Mouse (Mus musculus) spleen, embryonic (tissue): Measurements from ENCODE around the gene Ubr3.

Experiments used
- CTCF ChIA-PET: fragments of 350-600 bp; sonication (Branson Sonifier 250); formaldehyde crosslinking; loops from one replicate; lab custom pipeline; 2022; lab: Charles Lee

The Ubr3 gene

DNA sequence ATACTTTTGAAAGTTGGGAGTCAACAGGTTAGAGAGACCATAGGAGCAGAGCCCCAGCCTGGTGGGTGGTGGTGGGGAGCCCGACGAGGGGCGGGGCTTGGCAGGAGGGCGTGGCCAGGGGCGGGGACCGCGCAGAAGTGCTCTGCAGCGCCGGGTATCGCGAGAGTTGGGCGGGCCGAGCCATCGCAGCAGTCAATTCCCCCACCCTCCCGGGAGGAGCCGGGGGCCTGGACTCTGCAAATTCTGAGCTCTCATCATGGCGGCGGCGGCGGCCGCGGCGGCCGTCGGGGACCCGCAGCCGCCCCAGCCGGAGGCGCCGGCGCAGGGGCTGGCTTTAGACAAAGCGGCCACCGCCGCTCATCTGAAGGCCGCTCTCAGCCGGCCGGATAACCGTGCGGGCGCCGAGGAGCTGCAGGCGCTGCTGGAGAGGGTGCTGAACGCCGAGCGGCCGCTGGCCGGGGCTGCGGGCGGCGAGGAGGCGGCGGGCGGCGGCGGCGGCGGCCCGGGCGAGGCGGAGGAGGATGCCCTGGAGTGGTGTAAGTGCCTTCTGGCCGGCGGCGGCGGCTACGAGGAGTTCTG is at the start of gene Ubr3:
Ubr3 (plus strand) TSS at position 208 of the 579 bp plus-strand sequence.
- CTCF ChIA-PET = no interaction called here

GRCm38 (mm10) chr2:69849215-69849614 is 47.8 kb upstream of the Ubr3 start:
- CTCF ChIA-PET = no interaction called here

DNA sequence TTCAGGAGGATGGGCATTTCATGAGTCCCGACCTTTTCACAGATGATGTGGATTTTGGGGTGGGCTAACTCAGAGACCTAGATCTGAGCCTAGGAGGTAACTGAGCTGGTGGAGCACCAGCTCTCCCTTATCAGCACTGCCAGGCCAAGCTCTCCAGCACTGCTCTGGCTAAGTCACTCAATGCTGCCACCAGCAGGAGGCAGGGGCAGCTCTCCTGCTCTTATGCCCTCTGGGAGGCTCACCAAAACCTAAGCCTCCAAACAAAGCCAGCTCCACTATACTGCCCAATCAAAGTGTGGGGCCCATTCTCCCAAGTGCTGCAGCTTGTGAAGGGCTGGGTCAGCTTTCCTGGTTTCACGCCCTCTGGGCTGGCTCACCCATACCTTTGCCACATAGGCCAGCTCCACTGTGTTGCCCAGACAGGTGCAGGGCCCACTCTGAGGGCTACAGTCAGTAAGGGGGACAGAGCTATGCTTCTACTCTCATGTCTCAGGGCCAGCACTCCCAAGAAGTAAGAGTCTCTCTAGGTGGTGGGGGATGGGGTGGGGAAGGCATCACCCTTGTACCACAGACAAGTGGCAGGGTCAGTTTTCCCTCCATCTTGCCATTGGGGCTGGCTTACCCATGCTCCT is 45.5 kb upstream of the Ubr3 start:
- CTCF ChIA-PET = no interaction called here

DNA sequence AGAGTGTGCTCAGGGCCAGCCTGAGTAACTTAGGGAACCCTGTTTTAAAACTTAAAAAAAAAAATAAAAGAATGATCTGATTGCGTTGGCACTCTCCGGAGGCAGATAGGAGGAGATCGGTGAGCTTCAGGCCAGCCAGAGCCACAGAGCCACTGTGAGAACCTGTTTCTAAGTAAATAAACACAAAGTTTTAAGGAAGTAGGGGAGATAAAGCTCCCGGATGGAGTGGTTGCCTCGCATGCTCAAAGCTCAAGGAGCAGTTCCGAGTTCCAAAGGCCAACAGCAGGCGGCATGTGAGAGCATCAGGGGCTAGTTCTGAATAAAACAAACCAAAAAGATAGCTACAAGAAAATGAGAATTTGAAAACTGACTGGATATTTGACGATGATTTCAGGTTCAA is 40.7 kb upstream of the Ubr3 start:
- CTCF ChIA-PET = no interaction called here

DNA sequence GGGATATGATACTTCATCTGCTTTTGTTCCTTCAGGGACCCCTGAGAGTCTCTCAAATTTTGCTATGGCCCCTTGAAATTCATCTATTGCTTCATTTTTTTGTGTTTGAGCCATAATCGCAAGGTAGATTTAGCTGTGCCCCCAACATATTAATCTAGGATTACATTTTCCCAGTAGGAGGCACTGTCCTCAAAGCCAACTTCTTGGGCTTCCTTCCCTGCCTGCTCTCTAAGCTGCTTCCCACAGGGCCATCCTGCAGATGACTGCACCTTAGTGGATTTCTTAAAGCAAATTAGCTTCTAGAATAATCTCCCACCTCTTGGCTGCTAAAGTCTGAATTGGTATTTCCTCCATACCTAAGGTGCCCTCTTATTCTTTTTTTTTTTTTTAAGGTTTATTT is 39.2 kb upstream of the Ubr3 start:
- CTCF ChIA-PET = no interaction called here

DNA sequence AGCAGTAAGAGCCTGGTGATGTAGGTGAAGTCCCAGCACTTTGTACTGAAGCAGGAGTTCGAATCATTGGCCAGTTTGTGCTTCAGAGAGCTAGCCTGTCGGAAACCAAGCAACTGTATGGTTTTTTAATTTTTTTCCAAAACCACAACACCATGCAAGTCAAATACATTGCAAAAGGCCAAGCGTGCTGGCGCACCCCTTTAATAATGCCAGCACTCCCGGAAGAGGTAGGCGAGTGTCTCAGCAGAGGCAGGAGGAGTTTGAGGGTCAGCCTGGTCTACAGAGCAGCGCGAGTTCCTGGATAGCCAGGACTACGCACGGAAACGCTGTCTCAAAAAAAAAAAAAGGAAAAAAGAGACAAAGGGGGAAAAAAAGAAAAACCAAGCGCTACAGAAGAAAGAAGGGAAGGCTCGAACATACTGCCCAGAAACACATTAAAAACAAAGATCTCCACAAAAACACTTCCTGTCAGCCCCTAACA is 36.0 kb upstream of the Ubr3 start:
- CTCF ChIA-PET = interaction anchor here (0.6 kb wide), 1 partner anchor 176 kb away, joined by 5 read pairs; no protein-coding TSS in a partner anchor

- CTCF ChIA-PET = interaction anchor here (0.6 kb wide), 1 partner anchor 175 kb away, joined by 5 read pairs; no protein-coding TSS in a partner anchor
These were observed 35.5 kb upstream of the Ubr3 start, which contains the start of gene Ssb for GRCm38 (mm10) chr2:69861485-69862091. TSS of gene Ssb (plus strand) at chr2:69861562.

DNA sequence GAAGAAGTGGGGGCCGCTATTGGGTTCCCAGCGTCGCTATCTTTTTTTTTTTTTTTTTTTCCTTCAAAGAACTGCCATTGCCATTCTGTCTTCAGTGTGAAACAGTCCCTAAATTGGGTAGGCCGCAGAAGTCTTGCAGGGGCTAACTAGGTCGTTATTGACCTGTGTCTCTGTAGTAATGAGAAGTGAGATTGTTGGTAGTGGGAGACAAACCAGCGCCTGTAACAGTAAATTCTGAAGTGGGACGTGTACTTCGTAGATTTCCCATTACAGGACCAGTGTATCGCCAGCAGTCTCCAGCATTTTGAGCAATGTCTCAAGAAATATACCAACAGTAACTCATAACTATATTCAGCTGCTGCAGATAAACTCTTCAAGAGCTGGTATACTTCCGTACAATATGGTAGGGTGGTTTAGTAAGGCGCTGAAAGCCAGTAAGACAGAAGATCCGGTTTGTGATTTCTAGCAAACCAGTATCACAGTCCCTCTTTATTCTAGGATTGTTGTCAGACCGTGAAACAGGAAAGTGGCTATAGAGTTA is 34.9 kb upstream of the Ubr3 start:
- CTCF ChIA-PET = interaction anchor here (0.7 kb wide), 1 partner anchor 33 kb away, joined by 14 read pairs; no protein-coding TSS in a partner anchor

GRCm38 (mm10) chr2:69883990-69884391 is 13.1 kb upstream of the Ubr3 start:
- CTCF ChIA-PET = interaction anchor here (0.8 kb wide), 1 partner anchor 12 kb away, joined by 3 read pairs; no protein-coding TSS in a partner anchor

DNA sequence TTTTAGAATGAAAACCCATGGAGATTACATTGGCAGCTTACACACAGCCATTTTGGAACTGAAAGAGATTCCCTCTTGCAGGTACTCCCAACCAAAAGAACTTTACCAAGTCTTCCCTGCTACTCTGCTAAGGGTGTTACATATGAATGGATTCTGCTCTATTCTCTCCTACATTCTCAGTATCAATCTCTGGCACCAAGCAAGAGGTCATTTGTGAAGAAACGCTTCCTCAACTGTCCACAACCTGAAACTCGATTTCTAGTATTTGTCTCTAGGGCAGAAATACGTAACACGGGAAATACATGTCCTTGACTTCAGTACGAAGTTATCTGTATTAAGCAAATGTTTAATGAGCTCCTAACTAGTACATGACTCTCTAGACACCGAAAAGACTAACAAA is 12.5 kb upstream of the Ubr3 start:
- CTCF ChIA-PET = interaction anchor here (0.8 kb wide), 1 partner anchor 12 kb away, joined by 3 read pairs; no protein-coding TSS in a partner anchor

- CTCF ChIA-PET = no interaction called here
These were observed 12.0 kb upstream of the Ubr3 start for GRCm38 (mm10) chr2:69885050-69885449.

DNA sequence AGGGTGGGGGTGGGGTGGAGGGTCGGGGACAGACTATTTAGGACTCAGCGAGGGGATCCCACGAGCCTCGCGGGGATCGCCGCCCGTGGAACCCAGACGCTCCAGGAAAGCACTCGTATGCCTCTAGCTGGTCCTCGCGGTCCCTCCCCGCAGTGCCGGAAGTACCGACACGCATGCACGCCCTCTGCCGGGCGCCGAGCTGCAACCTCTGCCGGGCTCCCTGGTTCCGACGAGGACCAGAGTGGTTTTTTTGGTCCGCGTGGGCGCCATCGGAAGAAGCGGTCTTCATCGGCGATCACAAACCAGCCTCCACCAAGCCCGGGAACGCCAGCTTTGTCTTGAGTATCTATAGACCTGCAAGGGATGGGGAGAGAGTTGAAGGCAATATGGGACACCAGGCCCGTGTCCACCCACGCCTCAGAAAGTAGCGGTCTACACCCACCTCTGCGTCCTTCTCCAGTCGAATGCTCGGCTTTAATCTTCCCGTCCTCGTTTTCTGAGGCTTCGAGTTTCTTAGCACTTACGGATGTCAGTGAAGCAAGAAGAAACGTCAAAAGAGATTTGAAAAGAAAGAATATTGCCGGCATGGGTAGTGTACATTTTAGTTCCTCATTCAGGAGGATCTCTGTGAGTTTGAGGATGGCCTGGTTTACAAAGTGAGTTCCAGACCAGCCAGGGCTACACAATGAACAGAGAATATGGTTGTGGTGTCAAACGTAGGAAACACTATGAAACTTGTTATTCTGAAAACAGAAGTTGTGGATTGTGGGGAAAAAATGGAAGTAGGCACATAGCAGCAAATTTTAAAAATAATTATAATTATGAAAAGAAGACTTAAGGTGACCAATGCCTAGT is 11.4 kb upstream of the Ubr3 start, which contains the start of gene Mettl5:
Mettl5 (minus strand) TSS at position 165 of the 855 bp plus-strand sequence.
- CTCF ChIA-PET = no interaction called here

DNA sequence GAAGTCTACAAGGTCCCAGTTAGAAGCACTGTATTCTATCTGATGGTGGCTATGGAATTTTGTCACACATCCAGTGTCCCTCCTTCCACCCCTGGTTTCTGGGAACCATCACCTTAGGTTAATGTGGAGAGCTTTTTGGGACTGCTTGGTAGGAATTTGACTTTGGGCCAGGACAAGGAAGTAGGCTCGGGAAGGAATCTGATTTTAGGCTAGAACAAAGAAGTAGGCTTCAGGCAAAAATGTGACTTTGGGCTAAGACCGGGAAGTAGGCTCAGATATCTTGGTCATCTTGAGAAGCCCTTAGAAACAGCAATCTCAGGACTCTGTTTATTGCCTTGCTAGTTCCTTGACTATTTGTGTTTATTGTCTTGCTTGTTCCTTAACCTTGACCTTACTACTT is 8.1 kb upstream of the Ubr3 start:
- CTCF ChIA-PET = no interaction called here

- CTCF ChIA-PET = no interaction called here
These were observed 6.2 kb upstream of the Ubr3 start for GRCm38 (mm10) chr2:69890843-69891242.

- CTCF ChIA-PET = no interaction called here
These were observed 3.9 kb upstream of the Ubr3 start for GRCm38 (mm10) chr2:69893145-69893544.

GRCm38 (mm10) chr2:69893891-69894290 is 3.2 kb upstream of the Ubr3 start:
- CTCF ChIA-PET = no interaction called here

DNA sequence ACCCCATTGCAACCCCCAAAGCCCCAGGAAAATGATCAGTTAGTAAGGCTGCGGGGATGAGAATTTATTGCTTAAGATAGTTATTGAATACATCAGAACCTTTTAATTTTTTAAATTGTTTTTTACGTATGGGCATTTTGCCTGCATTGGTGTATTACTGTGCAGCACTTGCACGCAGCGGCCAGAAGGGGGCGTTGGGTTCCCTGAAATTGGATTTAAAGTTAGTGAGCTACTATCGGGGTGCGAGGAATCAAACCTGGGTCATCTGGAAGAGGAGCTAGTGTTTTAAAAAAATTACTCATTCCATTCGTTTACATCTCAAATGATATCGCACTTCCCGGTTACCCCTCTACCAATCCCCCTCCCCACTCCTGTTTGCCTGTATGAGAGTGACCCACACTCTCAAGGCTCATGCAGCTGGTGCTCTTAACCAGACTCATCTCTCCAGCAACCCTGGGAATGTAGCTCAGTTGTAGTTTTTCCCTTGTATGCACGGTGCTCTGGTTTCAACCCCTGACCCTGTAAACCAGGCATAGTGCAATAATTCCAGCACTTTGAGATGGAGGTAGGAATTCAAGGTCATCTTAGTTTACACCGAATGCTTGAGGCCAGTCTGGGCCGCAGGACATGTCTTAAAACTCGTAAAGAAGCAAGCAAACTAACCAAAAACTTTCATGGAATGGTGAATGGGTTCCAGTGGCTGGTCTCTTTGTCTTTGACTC is 1.4 kb upstream of the Ubr3 start:
- CTCF ChIA-PET = interaction anchor here (0.5 to 1.1 kb wide), 2 partner anchors 12 to 33 kb away, joined by 3 to 14 read pairs; no protein-coding TSS in a partner anchor

- CTCF ChIA-PET = interaction anchor here (1.1 kb wide), 1 partner anchor 12 kb away, joined by 3 read pairs; no protein-coding TSS in a partner anchor
These were observed 843 bp upstream of the Ubr3 start for GRCm38 (mm10) chr2:69896224-69896581.

DNA sequence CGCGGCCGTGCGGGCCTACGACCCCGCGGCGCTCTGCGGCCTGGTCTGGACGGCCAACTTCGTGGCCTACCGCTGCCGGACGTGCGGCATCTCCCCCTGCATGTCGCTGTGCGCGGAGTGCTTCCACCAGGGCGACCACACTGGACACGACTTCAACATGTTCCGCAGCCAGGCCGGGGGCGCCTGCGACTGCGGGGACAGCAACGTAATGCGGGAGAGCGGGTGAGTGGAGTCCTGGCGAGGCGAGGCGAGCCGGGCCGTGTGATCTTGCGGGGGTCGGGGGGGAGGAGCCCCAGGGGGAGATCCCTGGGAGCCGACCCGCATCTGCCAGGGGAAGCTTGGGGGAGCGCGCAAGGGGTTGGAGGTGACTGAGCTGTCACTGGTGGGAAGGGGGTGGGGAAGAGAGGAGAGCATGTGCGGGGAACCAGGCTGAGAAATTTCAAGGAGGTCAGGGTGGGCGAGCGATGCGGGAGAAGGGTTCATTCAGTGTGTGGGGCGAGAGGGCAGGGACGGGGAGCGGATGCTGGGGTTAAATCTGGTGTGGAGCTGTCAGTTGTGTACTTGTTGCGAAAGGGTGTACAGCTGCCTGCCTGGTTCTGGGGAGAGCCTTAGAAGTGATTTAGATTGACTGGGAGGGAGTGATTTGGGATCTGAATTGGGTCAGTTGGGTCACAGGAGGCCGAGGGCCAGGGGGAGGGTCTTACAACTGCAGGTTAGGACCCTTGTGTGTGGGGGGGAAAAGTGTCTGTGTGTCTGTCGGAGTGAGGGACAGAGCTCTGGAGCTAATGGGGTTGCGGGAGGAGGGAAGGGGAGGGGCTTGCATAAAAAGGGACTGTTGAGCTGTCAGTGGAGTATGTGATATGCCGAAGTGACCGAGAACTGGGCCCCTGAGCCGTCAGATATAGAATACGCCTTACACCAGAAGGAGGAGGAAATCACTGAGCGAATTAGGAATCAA is 851 bp downstream of the Ubr3 start:
- CTCF ChIA-PET = interaction anchor here (0.6 kb wide), 1 partner anchor 10 kb away, joined by 3 read pairs; no protein-coding TSS in a partner anchor
